Mouse (Mus musculus) cortical plate, adult 2 months (tissue): ENCODE measurements around the gene 4933427D14Rik.

Experiments used
- CTCF ChIP-seq: fragments of 200-500 bp; IDR thresholded peaks from 2 replicates; pipeline ENCODE4 v1.5.1; 2011; ENCODE audit warnings: mild to moderate bottlenecking, control low read depth, low read length; ENCODE audit not compliant: insufficient read depth; ENCODE audit errors: extremely low read depth
- POLR2A ChIP-seq: fragments of 200-500 bp; IDR thresholded peaks from 2 replicates; pipeline ENCODE4 v1.6.1; 2011; ENCODE audit warnings: mild to moderate bottlenecking, low read length, control low read depth; ENCODE audit not compliant: insufficient read depth; ENCODE audit errors: extremely low read depth

- TF ChIP-seq CTCF: no peak
- no peak for TF ChIP-seq POLR2A
Observed at GRCm38 (mm10) chr11:72136231-72136982, 70.9 kb downstream of the 4933427D14Rik start.
